Mouse (Mus musculus): Measurements from ENCODE around the gene Wsb2.
"Not testable (repeated sequence)": the region's sequence is repeated elsewhere in the genome, so short reads cannot be mapped to it uniquely, and the experiment has no call there.

DNA sequence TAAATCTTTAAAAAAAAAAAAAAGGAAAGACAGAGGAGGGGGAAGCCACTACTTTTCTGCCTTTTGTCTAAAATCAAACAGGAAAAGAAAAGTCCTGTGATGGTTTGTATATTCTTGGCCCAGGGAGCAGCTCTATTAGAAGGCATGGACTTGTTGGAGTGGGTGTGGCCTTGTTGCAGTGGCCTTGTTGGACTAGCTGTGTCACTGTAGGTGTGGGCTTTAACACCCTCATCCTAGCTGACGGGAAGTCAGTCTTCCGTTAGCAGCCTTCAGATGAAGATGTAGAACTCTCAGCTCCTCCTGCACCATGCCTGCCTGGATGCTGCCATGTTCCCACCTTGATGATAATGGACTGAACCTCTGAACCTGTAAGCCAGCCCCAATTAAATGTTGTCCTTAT is 47.6 kb downstream of the Wsb2 start:
- not testable (repeated sequence) for TF ChIP-seq CTCF (IDR thresholded peaks at IDR 0.05; ENCODE audit: insufficient read depth, low read length); POLR2A (IDR thresholded peaks at IDR 0.05; ENCODE audit: borderline replicate concordance, extremely low read depth, low read depth, low read length)

Measured in lung, adult 2 months (tissue).